Mouse (Mus musculus): ENCODE measurements around the gene Psma5.
A peak's percentile ranks its signal among the peaks of the same experiment; 100 is the strongest.
"Not testable (repeated sequence)": the region's sequence is repeated elsewhere in the genome, so short reads cannot be mapped to it uniquely, and the experiment has no call there.

Gene Psma5

GRCm38 (mm10) chr3:108256719-108257637 lies at the start of gene Psma5:
Psma5 (plus strand) TSS chr3:108256926.
- peak; percentile 93 for DNase-seq (ENCODE audit: low spot score)

- no peak for DNase-seq (ENCODE audit: low spot score)
These were observed 47.7 kb upstream of the Psma5 start for GRCm38 (mm10) chr3:108209001-108209400.

- no peak for DNase-seq (ENCODE audit: low spot score)
These were observed 47.2 kb upstream of the Psma5 start for GRCm38 (mm10) chr3:108209536-108209935.

- peak; percentile 92 for DNase-seq (ENCODE audit: low spot score)
These were observed 46.6 kb upstream of the Psma5 start for GRCm38 (mm10) chr3:108209946-108210770.

- no peak for DNase-seq (ENCODE audit: low spot score)
These were observed 46.0 kb upstream of the Psma5 start, which contains the start of gene Atxn7l2 for GRCm38 (mm10) chr3:108210771-108211139. Atxn7l2 (minus strand) TSS chr3:108210934.

- DNase-seq (ENCODE audit: low spot score) = no peak
These were observed 44.9 kb upstream of the Psma5 start for GRCm38 (mm10) chr3:108211845-108212244.

- no peak for DNase-seq (ENCODE audit: low spot score)
These were observed 44.3 kb upstream of the Psma5 start for GRCm38 (mm10) chr3:108212406-108212805.

GRCm38 (mm10) chr3:108214734-108215133 lies 42.0 kb upstream of the Psma5 start:
- no peak for DNase-seq (ENCODE audit: low spot score)

GRCm38 (mm10) chr3:108220661-108221060 lies 36.1 kb upstream of the Psma5 start:
- DNase-seq (ENCODE audit: low spot score) = no peak

- no peak for DNase-seq (ENCODE audit: low spot score)
These were observed 30.8 kb upstream of the Psma5 start for GRCm38 (mm10) chr3:108225711-108226557.

GRCm38 (mm10) chr3:108226558-108227350 lies 30.0 kb upstream of the Psma5 start, which contains the start of gene Sypl2:
Sypl2 (minus strand) TSS chr3:108226648.
- no peak for DNase-seq (ENCODE audit: low spot score)

GRCm38 (mm10) chr3:108227521-108227920 lies 29.2 kb upstream of the Psma5 start:
- DNase-seq (ENCODE audit: low spot score) = no peak

GRCm38 (mm10) chr3:108231646-108232045 lies 25.1 kb upstream of the Psma5 start:
- no peak for DNase-seq (ENCODE audit: low spot score)

GRCm38 (mm10) chr3:108237474-108238102 lies 19.1 kb upstream of the Psma5 start:
- not testable (repeated sequence) for DNase-seq (ENCODE audit: low spot score)

GRCm38 (mm10) chr3:108241243-108241839 lies 15.4 kb upstream of the Psma5 start:
- no peak for DNase-seq (ENCODE audit: low spot score)

GRCm38 (mm10) chr3:108246857-108247256 lies 9.9 kb upstream of the Psma5 start:
- no peak for DNase-seq (ENCODE audit: low spot score)

- DNase-seq (ENCODE audit: low spot score) = no peak
These were observed 1.2 kb downstream of the Psma5 start for GRCm38 (mm10) chr3:108257831-108258500.

- DNase-seq (ENCODE audit: low spot score) = no peak
These were observed 2.6 kb downstream of the Psma5 start for GRCm38 (mm10) chr3:108259319-108259718.

GRCm38 (mm10) chr3:108279495-108279894 lies 22.8 kb downstream of the Psma5 start:
- not testable (repeated sequence) for DNase-seq (ENCODE audit: low spot score)

Measured in left cerebral cortex, adult 11 months (tissue).